Mouse (Mus musculus) liver (tissue): ENCODE measurements around the gene Lta.

ENCODE experiments used
- DNase-seq: peaks from one replicate; pipeline ENCODE4 v3.0.0-alpha.2; 2020; ENCODE audit warnings: mixed read lengths

The Lta gene

DNA sequence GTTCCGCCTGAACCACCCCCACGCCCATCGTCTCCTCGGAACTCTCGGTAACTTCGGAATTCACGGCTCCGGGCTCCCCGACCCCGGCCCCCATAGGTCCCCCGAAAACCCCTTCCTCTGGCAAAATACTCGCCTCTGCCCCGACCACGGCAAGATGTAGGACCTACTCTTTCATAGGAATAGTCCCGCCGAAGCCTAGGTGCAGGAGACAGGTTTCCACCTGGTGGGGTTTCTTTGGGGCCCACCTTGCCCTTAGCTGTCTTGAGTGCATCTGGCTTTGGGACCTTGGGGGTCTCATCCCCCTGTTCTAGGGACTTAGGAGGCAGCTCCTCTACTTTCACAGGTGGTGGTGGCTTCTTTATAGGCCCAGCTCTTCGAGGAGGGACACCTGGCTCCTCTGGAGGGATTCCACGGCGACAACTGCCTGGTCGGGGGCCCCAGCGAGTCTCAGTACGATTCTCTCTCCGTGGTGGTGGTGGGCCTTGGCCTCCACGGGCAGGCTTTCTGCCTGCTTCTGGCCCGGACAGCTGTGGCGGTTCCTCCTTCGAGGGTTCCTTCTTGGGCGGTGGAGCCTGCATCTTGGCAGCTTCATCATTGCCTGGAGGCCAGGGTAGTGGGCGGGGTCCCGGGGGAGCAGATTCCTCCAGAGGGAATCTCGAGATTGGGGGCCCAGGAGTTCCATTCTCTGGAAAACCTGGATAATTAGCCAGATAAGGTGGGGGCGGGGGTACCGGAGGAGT lies 48.5 kb downstream of the Lta start:
- no peak for DNase-seq

DNA sequence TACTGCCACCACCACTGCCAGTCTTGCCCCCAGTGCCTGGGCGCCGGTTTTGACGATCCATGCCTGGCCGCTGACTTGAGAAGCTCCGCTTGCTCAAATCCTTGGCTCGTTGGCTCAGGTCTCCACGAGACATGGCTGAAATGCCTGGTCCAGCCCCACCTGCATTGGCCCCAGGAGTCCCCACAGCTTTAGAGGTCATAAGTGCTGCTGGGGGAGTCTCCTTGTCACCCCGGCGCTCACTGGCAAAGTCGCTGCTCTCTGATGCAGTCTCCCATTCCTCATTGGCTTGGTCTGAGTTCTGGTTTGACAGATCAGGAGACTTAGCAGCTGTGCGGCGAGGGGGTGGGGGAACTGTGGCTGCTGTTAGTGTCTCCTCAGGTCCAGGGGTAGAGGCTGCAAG lies 49.7 kb downstream of the Lta start:
- no peak for DNase-seq

DNA sequence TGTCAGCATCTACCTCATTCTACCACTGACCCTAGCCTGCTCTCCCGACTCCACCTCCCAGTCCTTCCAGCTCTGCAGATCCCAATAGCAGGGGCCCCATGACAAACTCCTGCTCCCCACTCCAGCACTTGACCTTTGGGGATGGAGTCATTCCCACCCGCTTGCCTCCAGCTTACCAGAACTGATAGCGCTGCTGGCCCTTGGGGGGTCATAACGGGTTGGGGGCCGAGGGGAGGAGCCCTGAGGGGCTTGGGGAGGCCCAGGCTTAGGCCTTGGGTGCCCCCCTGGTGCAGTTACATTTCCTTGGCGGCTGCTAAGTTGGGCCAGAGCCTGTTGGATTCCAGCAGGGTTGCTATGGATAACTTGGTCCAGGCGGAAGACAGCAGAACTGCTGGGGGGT lies 50.5 kb downstream of the Lta start:
- DNase-seq = no peak

DNA sequence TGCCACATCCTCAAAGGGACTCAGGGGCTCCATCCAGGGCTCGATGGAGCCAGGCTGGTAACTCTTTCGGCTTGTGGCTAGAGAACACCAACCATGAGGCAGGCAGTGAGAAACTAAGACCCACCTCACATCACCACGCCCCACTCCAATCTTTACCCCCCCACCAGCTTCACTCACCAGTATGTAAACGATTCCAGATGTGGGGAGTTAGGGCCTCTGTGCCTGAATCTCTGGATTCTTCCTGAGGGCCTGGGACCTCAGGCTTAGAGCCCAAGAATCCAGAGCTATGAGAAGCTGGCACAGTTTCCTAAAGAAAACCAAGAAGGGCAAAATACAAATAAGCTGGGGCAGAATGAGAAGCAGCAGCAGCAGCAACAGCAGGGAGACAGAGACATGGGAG lies 51.2 kb downstream of the Lta start:
- no peak for DNase-seq
